9 mouse cellular contexts compared by ENCODE assay signal in genomic region chr2:153147715-153148114, GRCm38 (mm10). TPM values are rescaled to one million over a fixed set of nuclear protein-coding genes. Genes with fewer than 3 reads are reported as not detected.
DNase-seq lines count a peak whose midpoint lies in the region; ATAC-seq lines count a peak whose summit lies in the region.
"Had no signal": no experiment of that assay in that cellular context is flagged by ENCODE, and none has a peak within 500 bp of the region (broad histone marks: within the 10 kb centered on the region; RNA-seq: fewer than 3 reads in every experiment).

No protein-coding gene starts in this region.

- no peak overlapping the region for H3K4me3 ChIP-seq in liver, embryonic 11.5 days (ENCODE audit: low read depth, low read length)
- H3K4me3 ChIP-seq in neural tube, embryonic 11.5 days (ENCODE audit: low read depth, low read length): no peak overlapping the region
- no peak overlapping the region for H3K4me3 ChIP-seq in stomach, embryonic 15.5 days (replicated peaks)
- H3K4me3 ChIP-seq: embryonic facial prominence, embryonic 15.5 days had no signal

- peak; percentile 34; the same call in 1 of the 2 replicates for ATAC-seq in liver, embryonic 11.5 days (replicated peaks; ENCODE audit: low FRiP score)
- no peak for ATAC-seq in neural tube, embryonic 11.5 days (ENCODE audit: insufficient read depth, low FRiP score, low TSS enrichment)
- ATAC-seq in stomach, embryonic 15.5 days (ENCODE audit: insufficient read depth, low FRiP score, low read depth): 0 out of 2 replicates have a peak, but pooled peaks have one; percentile 31

- WGBS in liver, embryonic 11.5 days: 18% methylated on average over 3 of the region's 3 CpGs
- 27% methylated on average over 3 of the region's 3 CpGs for WGBS in neural tube, embryonic 11.5 days
- 16% methylated on average over 3 of the region's 3 CpGs for WGBS in stomach, embryonic 15.5 days

- no peak overlapping the region for H3K4me2 ChIP-seq in liver, embryonic 11.5 days
- H3K4me2 ChIP-seq in neural tube, embryonic 11.5 days (ENCODE audit: low read depth): no peak overlapping the region
- no peak overlapping the region for H3K4me2 ChIP-seq in stomach, embryonic 15.5 days
- H3K4me2 ChIP-seq: embryonic facial prominence, embryonic 15.5 days had no signal

- H3K9ac ChIP-seq in liver, embryonic 11.5 days (ENCODE audit: low read depth, low read length): no peak overlapping the region
- no peak overlapping the region for H3K9ac ChIP-seq in neural tube, embryonic 11.5 days (ENCODE audit: low read length)
- H3K9ac ChIP-seq in stomach, embryonic 15.5 days: no peak overlapping the region
- H3K9ac ChIP-seq: embryonic facial prominence, embryonic 15.5 days had no signal

- H3K27me3 ChIP-seq in liver, embryonic 11.5 days (replicated peaks; ENCODE audit: control insufficient read depth, insufficient read depth, low read length): peaks cover 10% of the 10 kb centered on the region
- H3K27me3 ChIP-seq in neural tube, embryonic 11.5 days (ENCODE audit: control insufficient read depth, insufficient read depth, low read length): no peaks in the 10 kb centered on the region
- H3K27me3 ChIP-seq in stomach, embryonic 15.5 days (replicated peaks): no peaks in the 10 kb centered on the region
- H3K27me3 ChIP-seq: embryonic facial prominence, embryonic 15.5 days had no signal

- no peaks in the 10 kb centered on the region for H3K4me1 ChIP-seq in liver, embryonic 11.5 days (replicated peaks; ENCODE audit: control insufficient read depth, insufficient read depth, low read length)
- no peaks in the 10 kb centered on the region for H3K4me1 ChIP-seq in neural tube, embryonic 11.5 days (ENCODE audit: control insufficient read depth, insufficient read depth, low read length)
- H3K4me1 ChIP-seq in stomach, embryonic 15.5 days: no peaks in the 10 kb centered on the region
- H3K4me1 ChIP-seq: embryonic facial prominence, embryonic 15.5 days had no signal

- H3K27ac ChIP-seq in liver, embryonic 11.5 days (ENCODE audit: low read depth, low read length): no peak overlapping the region
- no peak overlapping the region for H3K27ac ChIP-seq in neural tube, embryonic 11.5 days (ENCODE audit: low read depth, low read length)
- H3K27ac ChIP-seq in stomach, embryonic 15.5 days: no peak overlapping the region
- H3K27ac ChIP-seq: embryonic facial prominence, embryonic 15.5 days had no signal

- peak; percentile 85 for DNase-seq in 3T3-L1 (ENCODE audit: low read depth, low spot score)
- DNase-seq in Muller cell, postnatal 12 days (ENCODE audit: inconsistent ontology term): peak; percentile 54
- DNase-seq in cerebellum, adult 8-10 months: peak; percentile 78
- peak; percentile 35 to 71 for DNase-seq in frontal cortex, postnatal 14 days (ENCODE audit: low spot score in 2 of 2)
- DNase-seq in kidney, adult 8-10 months: peak; percentile 35 to 66
- DNase-seq in liver, embryonic 11.5 days (ENCODE audit: low spot score): peak; percentile 52
- DNase-seq in neural tube, embryonic 11.5 days (ENCODE audit: low spot score): peak; percentile 51

- no peaks in the 10 kb centered on the region for H3K36me3 ChIP-seq in liver, embryonic 11.5 days (ENCODE audit: control insufficient read depth, insufficient read depth, low read length)
- H3K36me3 ChIP-seq in neural tube, embryonic 11.5 days (ENCODE audit: control insufficient read depth, insufficient read depth, low read length): no peaks in the 10 kb centered on the region
- H3K36me3 ChIP-seq in stomach, embryonic 15.5 days: no peaks in the 10 kb centered on the region
- H3K36me3 ChIP-seq: embryonic facial prominence, embryonic 15.5 days had no signal

- no peaks in the 10 kb centered on the region for H3K9me3 ChIP-seq in liver, embryonic 11.5 days (ENCODE audit: control insufficient read depth, low read length)
- H3K9me3 ChIP-seq in neural tube, embryonic 11.5 days (ENCODE audit: control insufficient read depth, low read length): no peaks in the 10 kb centered on the region
- H3K9me3 ChIP-seq in stomach, embryonic 15.5 days: no peaks in the 10 kb centered on the region
- H3K9me3 ChIP-seq: embryonic facial prominence, embryonic 15.5 days had no signal

RNA-seq across cellular contexts. Expression of gene Tm9sf4, which starts 13.4 kb away (rescaled TPM):
- 65.4 and 71.4 TPM in 2 replicates for polyA plus RNA-seq in liver, embryonic 11.5 days (2014; fragmentation: Nextera tagmentation; extraction: Ambion mirVana)
- polyA plus RNA-seq in neural tube, embryonic 11.5 days (2014; fragmentation: Nextera tagmentation; extraction: Ambion mirVana): 81.1 and 83.3 TPM in 2 replicates
- 80.5 and 85.6 TPM in 2 replicates for polyA plus RNA-seq in stomach, embryonic 15.5 days (2015; fragmentation: Nextera tagmentation; extraction: Ambion mirVana)

RNA-seq across cellular contexts. Expression of gene Hck, which starts 39.4 kb away (rescaled TPM):
- 5.1 and 5.2 TPM in 2 replicates for polyA plus RNA-seq in liver, embryonic 11.5 days (2014; fragmentation: Nextera tagmentation; extraction: Ambion mirVana)
- 1.8 and 2.0 TPM in 2 replicates for polyA plus RNA-seq in neural tube, embryonic 11.5 days (2014; fragmentation: Nextera tagmentation; extraction: Ambion mirVana)
- 6.5 and 6.8 TPM in 2 replicates for polyA plus RNA-seq in stomach, embryonic 15.5 days (2015; fragmentation: Nextera tagmentation; extraction: Ambion mirVana)
